35 mouse cellular contexts compared by ENCODE assay signal in genomic region chr3:153940486-153940885, GRCm38 (mm10). TPM values are rescaled to one million over a fixed set of nuclear protein-coding genes. Genes with fewer than 3 reads are reported as not detected.
"Had no signal": no experiment of that assay in that cellular context is flagged by ENCODE, and none has a peak within 500 bp of the region (broad histone marks: within the 10 kb centered on the region; RNA-seq: fewer than 3 reads in every experiment).

No protein-coding gene starts in this region.

- H3K9ac ChIP-seq: limb, embryonic 12.5 days; limb, embryonic 13.5 days; limb, embryonic 15.5 days; liver, embryonic 12.5 days; liver, embryonic 13.5 days; liver, embryonic 14.5 days; liver, embryonic 15.5 days; liver, postnatal 0 days; lung, embryonic 14.5 days; lung, embryonic 15.5 days; midbrain, embryonic 12.5 days; midbrain, embryonic 13.5 days; midbrain, embryonic 15.5 days; neural tube, embryonic 12.5 days had no signal

- ATAC-seq: liver, embryonic 12.5 days; liver, postnatal 0 days; lung, postnatal 0 days; midbrain, embryonic 13.5 days; midbrain, embryonic 15.5 days; midbrain, embryonic 16.5 days had no signal

- H3K27ac ChIP-seq: limb, embryonic 10.5 days; limb, embryonic 12.5 days; limb, embryonic 13.5 days; limb, embryonic 15.5 days; liver, embryonic 12.5 days; liver, embryonic 13.5 days; liver, embryonic 14.5 days; liver, embryonic 15.5 days; lung, embryonic 15.5 days; macrophage; midbrain, embryonic 10.5 days; midbrain, embryonic 12.5 days; midbrain, embryonic 13.5 days; midbrain, embryonic 15.5 days; neural tube, embryonic 12.5 days had no signal

- DNase-seq: left cerebral cortex, postnatal 4 days; liver; liver, embryonic 13.5 days; liver, postnatal 0 days; lung, adult 18-20 months; lung, embryonic 14.5 days; lung, postnatal 10 days; lung, postnatal 14 days; lung, postnatal 36 days; lung, postnatal 4 days; midbrain, embryonic 14.5 days had no signal

- H3K9me3 ChIP-seq: limb, embryonic 10.5 days; limb, embryonic 12.5 days; limb, embryonic 13.5 days; limb, embryonic 15.5 days; liver, embryonic 12.5 days; liver, embryonic 13.5 days; liver, embryonic 15.5 days; lung, embryonic 15.5 days; megakaryocyte, embryonic 14.5 days; midbrain, embryonic 10.5 days; midbrain, embryonic 12.5 days; midbrain, embryonic 13.5 days; midbrain, embryonic 15.5 days; neural tube, embryonic 12.5 days had no signal

- H3K4me2 ChIP-seq: limb, embryonic 12.5 days; limb, embryonic 13.5 days; limb, embryonic 15.5 days; liver, embryonic 11.5 days; liver, embryonic 12.5 days; liver, embryonic 13.5 days; liver, embryonic 15.5 days; lung, embryonic 14.5 days; lung, embryonic 15.5 days; midbrain, embryonic 11.5 days; midbrain, embryonic 12.5 days; midbrain, embryonic 13.5 days; midbrain, embryonic 15.5 days; neural tube, embryonic 12.5 days had no signal

- H3K27me3 ChIP-seq: limb, embryonic 12.5 days; limb, embryonic 13.5 days; limb, embryonic 15.5 days; liver, embryonic 12.5 days; liver, embryonic 13.5 days; liver, embryonic 15.5 days; lung, embryonic 15.5 days; megakaryocyte, embryonic 14.5 days; midbrain, embryonic 12.5 days; midbrain, embryonic 13.5 days; midbrain, embryonic 15.5 days; neural tube, embryonic 12.5 days had no signal

- H3K4me3 ChIP-seq: limb, embryonic 10.5 days; limb, embryonic 12.5 days; limb, embryonic 13.5 days; limb, embryonic 15.5 days; liver, embryonic 12.5 days; liver, embryonic 13.5 days; liver, embryonic 15.5 days; lung, embryonic 15.5 days; megakaryocyte, embryonic 14.5 days; midbrain, embryonic 10.5 days; midbrain, embryonic 12.5 days; midbrain, embryonic 13.5 days; midbrain, embryonic 15.5 days; myocyte; neural tube, embryonic 12.5 days had no signal

RNA-seq across cellular contexts. Expression of gene Slc44a5, which starts 32.8 kb away (rescaled TPM):
- total RNA-seq: liver, adult 2 months; megakaryocyte progenitor cell, adult 5-6 weeks; megakaryocyte, adult 5-6 weeks; monocyte, adult 5-6 weeks had no signal
- polyA plus RNA-seq: liver, adult 2 months; macrophage; myocyte had no signal

RNA-seq across cellular contexts. Expression of gene Msh4, which starts 34.5 kb away (rescaled TPM):
- total RNA-seq: monocyte, adult 5-6 weeks had no signal
- polyA plus RNA-seq: liver, adult 2 months; liver, postnatal 0 days; macrophage; midbrain, embryonic 11.5 days had no signal
